Mouse (Mus musculus) kidney, postnatal 4 days (tissue): ENCODE data around the gene Ddr2.

Experiments used
- DNase-seq, 2 experiments: peaks; one replicate each; pipeline ENCODE4 v3.0.0; 2021; ENCODE audit warnings: mixed read lengths in 2 of 2

The Ddr2 gene

GRCm38 (mm10) chr1:170086631-170087030, 23.9 kb downstream of the Ddr2 start:
- peak in 1 of 2 experiments; percentile 11 for DNase-seq

GRCm38 (mm10) chr1:170084151-170084796, 26.3 kb downstream of the Ddr2 start:
- DNase-seq, result no peak

- DNase-seq, result no peak
These were observed 29.7 kb downstream of the Ddr2 start for GRCm38 (mm10) chr1:170080907-170081306.

GRCm38 (mm10) chr1:170079465-170079864, 31.1 kb downstream of the Ddr2 start:
- no peak for DNase-seq

- DNase-seq, result no peak
These were observed 34.2 kb downstream of the Ddr2 start for GRCm38 (mm10) chr1:170076339-170076738.

- DNase-seq, result no peak
These were observed 36.8 kb downstream of the Ddr2 start for GRCm38 (mm10) chr1:170073768-170074167.

GRCm38 (mm10) chr1:170069143-170069542, 41.4 kb downstream of the Ddr2 start:
- DNase-seq, result no peak

GRCm38 (mm10) chr1:170065931-170066330, 44.6 kb downstream of the Ddr2 start:
- DNase-seq, result no peak

GRCm38 (mm10) chr1:170065009-170065408, 45.6 kb downstream of the Ddr2 start:
- no peak for DNase-seq

- DNase-seq, result peak; percentile 67 to 75
These were observed 46.5 kb downstream of the Ddr2 start for GRCm38 (mm10) chr1:170064083-170064494.

- no peak for DNase-seq
These were observed 50.3 kb downstream of the Ddr2 start for GRCm38 (mm10) chr1:170060214-170060613.

GRCm38 (mm10) chr1:170059347-170059746, 51.2 kb downstream of the Ddr2 start:
- DNase-seq, result no peak

- peak in 1 of 2 experiments; percentile 19 for DNase-seq
These were observed 52.5 kb downstream of the Ddr2 start for GRCm38 (mm10) chr1:170058051-170058450.

GRCm38 (mm10) chr1:170057607-170058006, 53.0 kb downstream of the Ddr2 start:
- peak in 1 of 2 experiments; percentile 26 for DNase-seq

GRCm38 (mm10) chr1:170056921-170057320, 53.6 kb downstream of the Ddr2 start:
- no peak for DNase-seq

GRCm38 (mm10) chr1:170056214-170056613, 54.3 kb downstream of the Ddr2 start:
- peak; percentile 66 to 74 for DNase-seq

- no peak for DNase-seq
These were observed 58.0 kb downstream of the Ddr2 start for GRCm38 (mm10) chr1:170052469-170053065.

GRCm38 (mm10) chr1:170051631-170052177, 58.9 kb downstream of the Ddr2 start:
- no peak for DNase-seq

- DNase-seq, result no peak
These were observed 62.1 kb downstream of the Ddr2 start for GRCm38 (mm10) chr1:170048434-170048833.

GRCm38 (mm10) chr1:170044726-170045471, 65.7 kb downstream of the Ddr2 start:
- DNase-seq, result no peak

GRCm38 (mm10) chr1:170043753-170044152, 66.8 kb downstream of the Ddr2 start:
- DNase-seq, result no peak

- no peak for DNase-seq
These were observed 67.6 kb downstream of the Ddr2 start for GRCm38 (mm10) chr1:170042996-170043395.

GRCm38 (mm10) chr1:170039402-170039801, 71.2 kb downstream of the Ddr2 start:
- no peak for DNase-seq

- DNase-seq, result no peak
These were observed 75.0 kb downstream of the Ddr2 start for GRCm38 (mm10) chr1:170035575-170035974.
